8 mouse cellular contexts compared by ENCODE assay signal in the genomic region with DNA sequence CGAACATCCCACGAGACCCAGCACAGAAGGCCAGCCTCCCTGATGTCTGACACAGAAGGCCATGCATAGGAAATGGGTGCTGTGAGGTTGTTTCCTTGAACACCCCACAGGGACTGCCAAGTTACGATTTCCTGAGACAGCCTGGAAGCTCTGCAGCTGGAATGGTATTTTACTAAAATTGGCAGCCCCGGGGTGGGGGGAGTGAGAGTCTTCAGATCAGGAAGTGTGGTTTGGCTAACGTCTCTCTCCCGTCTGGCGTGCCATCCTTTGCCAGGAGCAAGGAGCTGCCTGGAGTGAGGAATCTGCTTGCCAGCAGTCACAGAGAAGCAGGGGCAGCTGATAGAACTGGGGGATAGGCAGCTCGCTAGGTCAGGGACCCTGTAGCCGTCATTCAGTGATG. TPM values are rescaled to one million over a fixed set of nuclear protein-coding genes. Genes with fewer than 3 reads are reported as not detected.
DNase-seq lines count a peak whose midpoint lies in the region; ATAC-seq and TF ChIP-seq lines count a peak whose summit lies in the region.

No protein-coding gene starts in this region.

- H3K27ac ChIP-seq in kidney, adult 2 months (ENCODE audit: insufficient read depth, low read depth, low read length): no peak overlapping the region
- no peak overlapping the region for H3K27ac ChIP-seq in kidney, embryonic 15.5 days

- no peak for TF ChIP-seq CTCF in kidney, adult 2 months (conservative IDR thresholded peaks at IDR 0.05; ENCODE audit: insufficient read depth, insufficient read length, low read depth, low read length)

- H3K9me3 ChIP-seq in kidney, embryonic 15.5 days (replicated peaks): no peaks in the 10 kb centered on the region

- no peaks in the 10 kb centered on the region for H3K27me3 ChIP-seq in kidney, adult 2 months (replicated peaks; ENCODE audit: control insufficient read depth, insufficient read depth, low read length)
- no peaks in the 10 kb centered on the region for H3K27me3 ChIP-seq in kidney, embryonic 15.5 days

- intact Hi-C loops in gastrocnemius, postnatal 14 days (cut with DNase I; ENCODE audit: low total_unique reads): no loop called here

- WGBS in kidney, adult 2 months: 29% methylated on average over 9 of the region's 9 CpGs
- 36% methylated on average over 9 of the region's 9 CpGs for WGBS in kidney, embryonic 15.5 days

- ATAC-seq in kidney, embryonic 15.5 days (replicated peaks; ENCODE audit: low FRiP score): no peak
- ATAC-seq in activated CD4-positive, CD25-positive, alpha-beta regulatory T cell, adult 4 months: no peak

- TF ChIP-seq POLR2A in kidney, adult 2 months (IDR thresholded peaks at IDR 0.05; ENCODE audit: low read depth, low read length): no peak

- H3K4me3 ChIP-seq in kidney, adult 2 months (ENCODE audit: insufficient read depth, low read depth, low read length): no peak overlapping the region
- no peak overlapping the region for H3K4me3 ChIP-seq in kidney, embryonic 15.5 days (replicated peaks)

- H3K9ac ChIP-seq in kidney, embryonic 15.5 days: no peak overlapping the region

- peak; percentile 70 for DNase-seq in kidney, adult 2 months
- DNase-seq in cerebellum, adult 11-12 months: peak; percentile 97
- DNase-seq in gastrocnemius, postnatal 14 days: peak; percentile 32
- DNase-seq in layer of hippocampus, adult 18-20 months (ENCODE audit: low spot score in 2 of 2): peak; percentile 70 to 73
- DNase-seq in lung, postnatal 36 days: peak; percentile 52
- DNase-seq in neural tube, embryonic 10.5 days (ENCODE audit: extremely low spot score, low spot score): no peak

- no peaks in the 10 kb centered on the region for H3K4me1 ChIP-seq in kidney, adult 2 months (ENCODE audit: control insufficient read depth, insufficient read depth, low read length)
- H3K4me1 ChIP-seq in kidney, embryonic 15.5 days: peaks cover 15% of the 10 kb centered on the region

- no peaks in the 10 kb centered on the region for H3K36me3 ChIP-seq in kidney, adult 2 months (ENCODE audit: control insufficient read depth, insufficient read depth, low read length)
- H3K36me3 ChIP-seq in kidney, embryonic 15.5 days: no peaks in the 10 kb centered on the region

- no peak overlapping the region for H3K4me2 ChIP-seq in kidney, embryonic 15.5 days

RNA-seq across cellular contexts. Expression of gene Abcc12, which starts 2.4 kb away (rescaled TPM):
- polyA plus RNA-seq in kidney, adult 2 months (2012; rRNA removed): 0.01 and 0.03 TPM in 2 replicates
- polyA plus RNA-seq in kidney, embryonic 15.5 days (2015; fragmentation: Nextera tagmentation; extraction: Ambion mirVana): 0.14 and 0.15 TPM in 2 replicates
- under 1 TPM; 0.11 to 0.14 TPM for total RNA-seq in gastrocnemius, postnatal 14 days (2021)
- under 1 TPM; 0.25 to 0.45 TPM for total RNA-seq in layer of hippocampus, adult 18-20 months (2021)
- not detected for polyA plus RNA-seq in activated CD4-positive, CD25-positive, alpha-beta regulatory T cell, adult 4 months (2017; shearing (Covaris generic))

RNA-seq across cellular contexts. Expression of gene Lonp2, which starts 45.8 kb away (rescaled TPM):
- polyA plus RNA-seq in kidney, adult 2 months (2012; rRNA removed): 82.9 and 87.1 TPM in 2 replicates
- 63.2 and 63.9 TPM in 2 replicates for polyA plus RNA-seq in kidney, embryonic 15.5 days (2015; fragmentation: Nextera tagmentation; extraction: Ambion mirVana)
- 10 to 100 TPM; 40.6 to 42.0 TPM for total RNA-seq in gastrocnemius, postnatal 14 days (2021)
- total RNA-seq in layer of hippocampus, adult 18-20 months (2021): 10 to 100 TPM; 83.7 to 86.7 TPM
- 10 to 100 TPM; 65.0 to 68.7 TPM for polyA plus RNA-seq in activated CD4-positive, CD25-positive, alpha-beta regulatory T cell, adult 4 months (2017; shearing (Covaris generic))
